Mouse (Mus musculus) heart, embryonic 11.5 days (tissue): Measurements from ENCODE around the gene Oard1. TPM values are rescaled to one million over a fixed set of nuclear protein-coding genes. Genes with fewer than 3 reads are reported as not detected.

Source experiments
- ATAC-seq: fragments of 200-750 bp; cut with Nextera tagmentation; replicated peaks from 2 replicates; pipeline ENCODE4 v1.8.0; 2017; ENCODE audit warnings: moderate library complexity; ENCODE audit not compliant: insufficient number of reproducible peaks, low FRiP score, low TSS enrichment
- H3K27ac ChIP-seq: fragments of 300-500 bp; sonication (generic); 2 replicates; pipeline ENCODE4 v1.5.1; 2014; ENCODE audit warnings: mild to moderate bottlenecking, low read depth, low read length
- H3K27me3 ChIP-seq: fragments of 300-500 bp; sonication (generic); 2 replicates; pipeline ENCODE4 v1.6.1; 2014; ENCODE audit warnings: mild to moderate bottlenecking, low read length, mixed read lengths; ENCODE audit not compliant: control insufficient read depth, insufficient read depth
- H3K36me3 ChIP-seq: fragments of 300-500 bp; sonication (generic); 2 replicates; pipeline ENCODE4 v1.6.1; 2014; ENCODE audit warnings: mild to moderate bottlenecking, low read length, moderate library complexity, mixed read lengths; ENCODE audit not compliant: control insufficient read depth, insufficient read depth
- H3K4me1 ChIP-seq: fragments of 300-500 bp; sonication (generic); 2 replicates; pipeline ENCODE4 v1.6.1; 2014; ENCODE audit warnings: low read length; ENCODE audit not compliant: control insufficient read depth, insufficient read depth
- H3K4me2 ChIP-seq: fragments of 300-500 bp; sonication (generic); 2 replicates; pipeline ENCODE4 v1.6.1; 2014; ENCODE audit warnings: mild to moderate bottlenecking, moderate library complexity
- H3K4me3 ChIP-seq: fragments of 300-500 bp; sonication (generic); 2 replicates; pipeline ENCODE4 v1.5.1; 2014; ENCODE audit warnings: low read depth, low read length
- H3K9ac ChIP-seq: fragments of 300-500 bp; sonication (generic); 2 replicates; pipeline ENCODE4 v1.6.1; 2014; ENCODE audit warnings: mild to moderate bottlenecking, low read depth, low read length, moderate library complexity
- H3K9me3 ChIP-seq: fragments of 300-500 bp; sonication (generic); replicated peaks from 2 replicates; pipeline ENCODE4 v1.6.1; 2016; ENCODE audit warnings: low read length; ENCODE audit not compliant: control insufficient read depth
- WGBS: fragments of 180-500 bp; shearing (Covaris S2); extraction: QIAGEN DNeasy Blood & Tissue Kit; methylation state at CpG from one replicate; pipeline ENCODE4 v1.1.7; 2014; ENCODE audit not compliant: insufficient replicate concordance; 5-methylcytosine and 5-hydroxymethylcytosine counted together
- polyA plus RNA-seq: library from polyadenylated mRNA; unstranded; fragments of >200 nt; fragmentation: Nextera tagmentation; extraction: Ambion mirVana; gene quantifications from 2 replicates; pipeline ENCODE4 v1.2.1, GENCODE M21; 2014

Gene Oard1
- polyA plus RNA-seq, 1 experiment from 2014 or later = 48.0 TPM

GRCm38 (mm10) chr17:48372987-48373386 is 36.8 kb upstream of the Oard1 start:
- Histone ChIP-seq H3K4me2 (no peak overlapping the region), H3K27ac (no peak overlapping the region), H3K36me3 (no peaks in the 10 kb centered on the region), H3K4me3 (no peak overlapping the region), H3K9ac (no peak overlapping the region), H3K4me1 (no peaks in the 10 kb centered on the region), H3K9me3 (no peaks in the 10 kb centered on the region), H3K27me3 (no peaks in the 10 kb centered on the region)
- WGBS = 72% methylated on average over 8 of the region's 8 CpGs
- ATAC-seq = no peak

- WGBS = 85% methylated on average over 1 of the region's 1 CpGs
- H3K4me3 ChIP-seq = no peak overlapping the region
- ATAC-seq = no peak
These were observed 33.7 kb upstream of the Oard1 start for GRCm38 (mm10) chr17:48376102-48376501.

DNA sequence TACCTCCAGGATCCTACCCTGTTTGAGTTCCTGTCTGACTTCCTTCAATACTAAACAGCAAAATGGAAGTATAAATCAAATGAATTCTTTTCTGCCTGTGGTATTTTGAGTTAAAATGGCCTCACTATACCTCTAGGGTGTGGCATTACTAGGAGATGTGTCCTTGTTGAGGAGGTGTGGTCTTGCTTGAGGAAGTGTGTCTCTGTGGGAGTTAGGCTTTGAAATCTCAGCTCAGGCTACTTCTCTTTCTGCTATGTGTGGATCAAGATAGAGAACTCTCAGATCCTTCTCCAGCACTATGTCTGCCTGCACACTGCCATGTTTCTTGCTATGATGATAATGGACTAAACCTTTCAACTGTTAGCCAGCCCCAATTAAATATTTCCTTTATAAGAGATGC is 30.8 kb upstream of the Oard1 start:
- no peaks in the 10 kb centered on the region for H3K4me1 ChIP-seq
- H3K9me3 ChIP-seq = no peaks in the 10 kb centered on the region
- ATAC-seq = no peak
- no peak overlapping the region for H3K27ac ChIP-seq
- no peak overlapping the region for H3K4me3 ChIP-seq
- no peaks in the 10 kb centered on the region for H3K36me3 ChIP-seq
- no peak overlapping the region for H3K9ac ChIP-seq
- H3K27me3 ChIP-seq = no peaks in the 10 kb centered on the region
- no peak overlapping the region for H3K4me2 ChIP-seq

More at GRCm38 (mm10) chr17:48376102-48376501, 33.7 kb upstream of the Oard1 start:
- Histone ChIP-seq H3K9ac (no peak overlapping the region), H3K4me2 (no peak overlapping the region), H3K36me3 (no peaks in the 10 kb centered on the region), H3K27ac (no peak overlapping the region), H3K9me3 (no peaks in the 10 kb centered on the region), H3K4me1 (no peaks in the 10 kb centered on the region), H3K27me3 (no peaks in the 10 kb centered on the region)

- no peaks in the 10 kb centered on the region for H3K27me3 ChIP-seq
- H3K36me3 ChIP-seq = peaks cover 43% of the 10 kb centered on the region
- ATAC-seq = no peak
- no peaks in the 10 kb centered on the region for H3K9me3 ChIP-seq
- no peak overlapping the region for H3K27ac ChIP-seq
- no peak overlapping the region for H3K4me3 ChIP-seq
- H3K4me1 ChIP-seq = no peaks in the 10 kb centered on the region
- H3K4me2 ChIP-seq = no peak overlapping the region
- H3K9ac ChIP-seq = no peak overlapping the region
- WGBS = 84% methylated on average over 2 of the region's 2 CpGs
These were observed 23.9 kb upstream of the Oard1 start for GRCm38 (mm10) chr17:48385786-48386461.

- Histone ChIP-seq H3K27me3 (no peaks in the 10 kb centered on the region), H3K36me3 (peaks cover 66% of the 10 kb centered on the region), H3K4me2 (no peak overlapping the region), H3K9me3 (no peaks in the 10 kb centered on the region), H3K9ac (no peak overlapping the region), H3K4me3 (no peak overlapping the region), H3K4me1 (no peaks in the 10 kb centered on the region), H3K27ac (no peak overlapping the region)
- no peak for ATAC-seq
- whole genome bisulfite sequencing = 75% methylated on average over 2 of the region's 2 CpGs
These were observed 21.1 kb upstream of the Oard1 start for GRCm38 (mm10) chr17:48388666-48389065.

DNA sequence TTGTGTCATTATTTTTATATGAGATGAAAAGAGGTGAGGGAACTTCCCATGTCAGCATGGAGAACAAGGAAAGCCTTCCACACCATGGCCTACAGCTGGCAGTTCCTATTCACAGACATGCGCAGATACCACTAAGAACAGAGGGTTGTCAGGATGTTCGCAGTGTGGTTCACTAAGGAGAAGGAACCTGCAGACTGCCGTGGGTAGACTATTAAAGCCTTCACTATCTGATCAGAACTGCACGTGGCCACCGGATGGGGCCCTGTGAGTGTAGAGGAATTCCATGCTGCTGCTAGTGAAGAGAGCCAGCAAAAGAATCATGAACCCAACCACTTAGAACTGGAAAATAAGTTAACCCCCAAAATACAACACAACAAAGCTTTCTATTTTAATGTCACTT is 20.4 kb upstream of the Oard1 start:
- H3K27ac ChIP-seq = no peak overlapping the region
- ATAC-seq = no peak
- WGBS = 68% methylated on average over 5 of the region's 5 CpGs
- H3K4me2 ChIP-seq = no peak overlapping the region
- no peaks in the 10 kb centered on the region for H3K9me3 ChIP-seq
- no peak overlapping the region for H3K9ac ChIP-seq
- no peak overlapping the region for H3K4me3 ChIP-seq
- no peaks in the 10 kb centered on the region for H3K27me3 ChIP-seq
- no peaks in the 10 kb centered on the region for H3K4me1 ChIP-seq
- H3K36me3 ChIP-seq = peaks cover 70% of the 10 kb centered on the region

- peaks cover 73% of the 10 kb centered on the region for H3K36me3 ChIP-seq
- H3K27ac ChIP-seq = no peak overlapping the region
- no peak overlapping the region for H3K4me3 ChIP-seq
- no peak for ATAC-seq
- 89% methylated on average over 5 of the region's 5 CpGs for WGBS
- no peaks in the 10 kb centered on the region for H3K9me3 ChIP-seq
- no peaks in the 10 kb centered on the region for H3K4me1 ChIP-seq
- H3K27me3 ChIP-seq = no peaks in the 10 kb centered on the region
- H3K9ac ChIP-seq = no peak overlapping the region
- no peak overlapping the region for H3K4me2 ChIP-seq
These were observed 18.4 kb upstream of the Oard1 start for GRCm38 (mm10) chr17:48391446-48391845.

DNA sequence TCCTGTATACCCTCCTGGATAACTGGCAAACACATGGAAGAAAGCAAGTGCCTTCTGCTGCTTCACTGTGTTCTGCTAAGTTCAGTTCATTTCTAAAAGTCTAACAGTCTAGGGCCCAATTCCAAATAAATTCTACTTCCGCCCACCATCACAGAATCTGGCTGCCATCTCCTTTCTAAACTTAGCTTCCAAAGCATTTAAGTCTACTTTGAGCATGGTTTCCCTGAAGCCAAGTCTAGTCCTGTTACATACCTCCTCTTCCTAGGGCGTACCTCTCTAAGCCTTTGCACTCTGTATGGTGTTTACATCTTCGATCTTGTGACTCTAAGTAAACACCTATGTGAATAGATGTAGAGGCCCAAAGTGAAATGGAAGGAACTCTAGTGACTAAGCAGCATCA is 17.2 kb upstream of the Oard1 start:
- Histone ChIP-seq H3K4me1 (no peaks in the 10 kb centered on the region), H3K4me3 (no peak overlapping the region), H3K27ac (no peak overlapping the region), H3K4me2 (no peak overlapping the region), H3K36me3 (peaks cover 65% of the 10 kb centered on the region), H3K27me3 (no peaks in the 10 kb centered on the region), H3K9ac (no peak overlapping the region), H3K9me3 (no peaks in the 10 kb centered on the region)
- no peak for ATAC-seq
- 90% methylated on average over 3 of the region's 3 CpGs for WGBS

DNA sequence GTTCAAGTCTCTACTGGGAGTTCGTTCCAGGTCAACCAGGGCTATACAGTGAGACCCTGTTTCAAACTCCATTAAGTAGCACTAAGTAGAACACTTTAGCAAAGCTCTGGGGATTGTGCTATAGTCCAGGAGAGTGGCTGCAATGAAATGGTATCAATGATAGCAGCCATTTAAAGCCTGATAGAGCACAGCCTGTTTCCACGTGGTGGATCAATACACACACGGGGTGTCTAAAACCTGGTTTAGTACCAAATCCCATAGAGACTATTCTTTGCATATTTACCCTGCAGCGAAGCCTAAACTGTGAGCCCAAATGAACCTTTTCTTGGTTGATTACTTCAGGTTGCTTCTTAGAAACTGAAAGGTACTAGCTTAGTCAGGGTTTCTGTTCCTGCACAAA is 8.1 kb upstream of the Oard1 start:
- H3K9ac ChIP-seq = no peak overlapping the region
- no peak overlapping the region for H3K4me3 ChIP-seq
- WGBS = 90% methylated on average over 4 of the region's 4 CpGs
- H3K4me2 ChIP-seq = no peak overlapping the region
- H3K4me1 ChIP-seq = 0 out of 2 replicates have a peak, but pooled peaks cover 2% of the 10 kb centered on the region
- H3K36me3 ChIP-seq = peaks cover 16% of the 10 kb centered on the region; the same call in 1 of the 2 replicates
- ATAC-seq = no peak
- H3K27me3 ChIP-seq = no peaks in the 10 kb centered on the region
- H3K27ac ChIP-seq = no peak overlapping the region
- no peaks in the 10 kb centered on the region for H3K9me3 ChIP-seq
